Mouse (Mus musculus) left cerebral cortex, postnatal 14 days (tissue): ENCODE measurements at regions not wholly inside any gene's neighbourhood (a gene's known extent, or its start where the extent isn't known, plus 50 kb on each side); places are given as distances from the start of the nearest gene placed in this dataset.

Experiments used
- DNase-seq, 2 experiments: peaks; one replicate each; pipeline ENCODE4 v3.0.0; 2021 to 2022; ENCODE audit warnings: low spot score in 2 of 2, mixed read lengths in 1 of 2
- intact Hi-C: fragments of 180-260 bp; cut with DNase I; formaldehyde crosslinking; loops from one replicate; pipeline ENCODE4 v1.15.1; 2025

- intact Hi-C loops, result no loop called here
- DNase-seq, result no peak
Observed at GRCm38 (mm10) chr13:92969579-92969978, 125.0 kb downstream of the Mtx3 start.

GRCm38 (mm10) chr13:92972891-92973290, 128.3 kb downstream of the Mtx3 start:
- intact Hi-C loops, result no loop called here
- no peak for DNase-seq

DNA sequence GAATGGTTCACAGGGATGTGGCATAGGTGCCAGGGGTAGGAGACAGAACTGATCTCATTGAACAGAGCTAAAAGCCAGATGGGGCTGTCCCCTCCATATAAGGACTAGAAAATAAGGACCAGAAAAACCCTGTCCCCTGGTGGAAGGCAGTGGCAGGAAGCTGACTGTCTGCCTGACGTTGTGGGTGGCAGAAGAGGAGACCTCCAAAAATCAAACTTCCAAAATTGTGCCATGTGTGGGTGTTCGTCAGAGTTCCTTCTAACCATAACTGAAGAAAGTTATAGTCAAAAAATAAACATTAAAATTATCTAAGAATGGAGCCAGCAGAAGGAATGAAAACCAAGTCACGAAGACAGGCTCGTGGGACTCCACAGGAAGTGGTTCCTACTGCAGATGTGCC, 129.2 kb downstream of the Mtx3 start:
- intact Hi-C loops, result no loop called here
- DNase-seq, result peak; percentile 38 to 61

GRCm38 (mm10) chr13:92986719-92987553, 142.4 kb downstream of the Mtx3 start:
- intact Hi-C loops, result loop anchor here (2.0 to 5.0 kb wide), 3 partner anchors 158 to 255 kb away; partner anchors contain the start of gene Cmya5
- DNase-seq, result peak; percentile 81 to 83

- intact Hi-C loops, result loop anchor here (2.0 to 5.0 kb wide), 3 partner anchors 157 to 255 kb away; partner anchors contain the start of gene Cmya5
- DNase-seq, result no peak
Observed at GRCm38 (mm10) chr13:92987691-92988090, 143.1 kb downstream of the Mtx3 start.

GRCm38 (mm10) chr13:92988600-92988999, 144.0 kb downstream of the Mtx3 start:
- intact Hi-C loops, result loop anchor here (5.0 kb wide), 2 partner anchors 236 to 254 kb away; no protein-coding TSS in a partner anchor
- DNase-seq, result no peak

GRCm38 (mm10) chr13:92990316-92991206, 146.0 kb downstream of the Mtx3 start:
- no peak for DNase-seq
- intact Hi-C loops, result no loop called here
